Mouse (Mus musculus) lung, postnatal 36 days (tissue): Measurements from ENCODE around the gene Pced1b.
"Not testable (repeated sequence)": the region's sequence is repeated elsewhere in the genome, so short reads cannot be mapped to it uniquely, and the experiment has no call there.

Experiments used
- DNase-seq: peaks from one replicate; pipeline ENCODE4 v3.0.0; 2022; ENCODE audit warnings: mixed read lengths

Gene Pced1b

DNA sequence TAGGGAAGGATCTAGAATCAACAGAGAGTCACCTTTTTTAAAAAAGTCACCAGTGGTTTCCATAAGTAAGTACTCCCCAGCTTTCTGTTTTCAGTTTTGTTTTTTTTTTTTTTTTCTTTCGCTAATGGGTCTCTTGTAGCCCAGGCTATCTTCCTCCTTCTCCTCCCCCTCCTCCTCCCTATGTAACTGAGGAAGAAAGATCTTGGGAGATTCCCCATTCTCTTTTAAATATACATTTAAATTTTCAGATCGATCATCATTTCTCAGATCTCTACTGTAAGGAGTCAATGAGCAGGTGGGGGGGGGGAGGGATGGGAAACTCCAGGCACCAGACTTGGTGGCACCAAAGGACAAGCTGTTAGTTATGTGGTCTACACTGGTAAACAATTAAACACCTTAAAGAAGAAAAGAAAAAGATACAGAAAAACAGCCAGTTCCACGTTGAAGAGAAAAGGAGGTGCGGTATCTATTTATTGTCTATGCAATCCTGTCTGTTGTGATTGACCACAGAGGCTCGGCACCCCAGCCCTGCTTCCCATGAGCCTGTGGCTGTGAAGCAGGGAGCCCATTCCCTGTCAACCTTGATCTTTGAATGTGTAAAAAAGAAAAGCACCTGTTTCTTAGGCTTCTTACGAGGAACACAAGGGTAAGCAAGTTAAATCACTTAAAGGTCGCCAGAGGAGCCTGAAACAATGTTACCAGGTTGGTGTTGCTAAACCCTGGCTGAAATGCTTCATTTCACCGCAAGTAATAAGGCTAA is 127.4 kb downstream of the Pced1b start:
- no peak for DNase-seq

DNA sequence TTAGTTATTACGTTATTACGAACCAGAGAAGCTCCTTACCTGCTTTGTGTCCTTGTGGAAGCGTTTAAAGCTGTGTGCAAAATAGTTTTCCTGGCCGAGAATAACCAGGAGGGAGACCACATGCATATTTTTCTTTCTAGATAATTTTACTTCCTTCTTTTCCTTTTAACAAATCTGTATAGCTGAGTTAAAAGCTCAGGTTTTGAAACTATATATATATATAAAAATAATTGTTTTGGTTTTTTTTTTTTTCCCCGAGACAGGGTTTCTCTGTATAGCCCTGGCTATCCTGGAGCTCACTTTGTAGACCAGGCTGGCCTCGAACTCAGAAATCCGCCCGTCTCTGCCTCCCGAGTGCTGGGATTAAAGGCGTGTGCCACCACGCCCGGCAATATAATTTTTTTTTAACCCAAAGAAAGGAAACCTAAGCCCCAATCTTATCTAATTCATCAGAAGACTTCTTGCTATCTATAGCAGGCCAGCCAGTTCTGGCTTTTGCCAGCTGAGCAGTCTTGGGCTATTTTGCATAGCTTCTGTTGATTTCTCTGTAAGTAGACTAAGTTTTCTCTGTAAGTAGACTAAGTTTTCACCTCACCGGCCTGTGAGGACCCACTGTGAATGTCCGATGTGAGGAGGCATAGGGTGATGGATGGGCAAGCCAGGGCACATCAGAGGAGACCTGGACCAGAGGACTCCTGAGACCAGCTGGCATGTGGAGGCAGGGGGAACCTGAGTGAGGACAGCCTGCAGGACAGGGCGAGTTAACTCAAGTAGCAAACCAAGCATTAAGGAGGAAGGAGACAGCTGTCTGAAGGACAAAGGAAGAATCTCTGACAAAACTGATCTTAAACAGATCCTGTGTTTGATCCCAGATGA is 128.2 kb downstream of the Pced1b start:
- no peak for DNase-seq

DNA sequence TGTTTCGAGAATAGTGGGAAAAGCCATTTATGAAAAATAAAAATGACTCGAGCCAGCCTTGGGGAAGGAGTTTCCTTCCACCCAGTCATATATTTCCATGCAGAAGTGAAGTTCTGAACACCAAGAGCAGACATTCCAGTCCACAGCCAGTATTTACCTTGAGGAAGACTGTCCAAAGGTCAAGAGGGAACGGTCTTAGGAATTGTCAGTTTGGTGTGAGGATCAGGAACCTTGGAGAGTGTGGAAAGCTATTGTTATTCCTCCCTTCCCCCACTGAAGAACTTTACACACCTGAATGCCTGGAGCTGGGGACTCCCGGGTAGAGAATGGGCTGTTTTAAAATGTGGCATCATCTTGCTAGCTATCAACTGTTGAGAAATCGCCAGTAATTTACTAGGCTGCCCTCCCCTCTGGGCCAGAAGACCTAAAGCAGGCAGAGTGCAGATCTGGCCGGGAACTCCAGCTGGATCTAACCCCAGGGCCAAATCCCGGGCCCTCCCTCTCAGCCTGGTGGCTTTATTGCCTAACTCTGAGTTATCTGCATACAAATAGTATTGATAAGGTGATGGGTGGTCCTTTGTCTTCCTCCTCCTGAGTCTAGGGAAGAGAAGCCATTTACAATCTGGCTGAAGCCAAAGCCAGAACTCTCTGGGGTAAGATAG is 129.3 kb downstream of the Pced1b start:
- no peak for DNase-seq

DNA sequence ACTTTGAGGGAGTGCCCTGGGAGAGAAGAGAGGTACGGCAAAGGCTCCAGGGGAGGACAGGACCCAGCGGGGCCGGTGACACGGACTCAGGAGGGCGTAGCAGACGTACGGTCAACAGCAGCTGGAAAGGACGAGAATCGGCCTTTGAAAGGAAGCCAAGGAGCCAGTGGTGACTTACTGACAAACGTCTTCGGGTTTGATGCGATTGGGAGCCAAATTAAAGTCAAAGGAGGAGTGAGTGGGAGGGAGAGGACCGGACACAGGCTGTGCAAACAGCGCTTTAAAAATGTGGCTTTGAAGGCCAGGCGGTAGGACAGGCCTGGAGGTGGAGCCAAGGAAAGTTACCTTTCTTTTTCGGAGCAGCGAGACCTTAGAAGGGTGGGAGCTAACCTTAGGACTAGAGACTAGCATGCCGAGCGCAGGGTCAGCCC is 129.9 kb downstream of the Pced1b start:
- DNase-seq: no peak

DNA sequence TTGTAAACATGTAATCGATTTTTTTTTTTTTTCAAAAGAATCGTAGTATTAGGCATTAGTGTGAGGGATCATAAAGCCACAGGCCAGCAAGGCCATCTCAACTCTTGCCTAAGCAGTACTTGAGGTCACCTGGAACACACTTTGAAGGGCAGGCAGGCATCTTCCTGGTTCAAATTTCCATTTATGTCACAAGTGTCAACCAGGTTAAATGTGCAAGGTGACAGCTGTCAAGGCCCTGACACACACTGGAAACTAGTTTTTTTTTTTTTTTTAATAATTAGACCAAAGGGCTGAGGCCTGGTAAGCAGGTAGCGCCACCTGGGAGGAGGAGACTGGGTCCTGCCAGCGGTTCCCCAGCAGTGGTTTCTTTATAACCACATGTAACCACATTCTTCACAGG is 131.2 kb downstream of the Pced1b start:
- no peak for DNase-seq

DNA sequence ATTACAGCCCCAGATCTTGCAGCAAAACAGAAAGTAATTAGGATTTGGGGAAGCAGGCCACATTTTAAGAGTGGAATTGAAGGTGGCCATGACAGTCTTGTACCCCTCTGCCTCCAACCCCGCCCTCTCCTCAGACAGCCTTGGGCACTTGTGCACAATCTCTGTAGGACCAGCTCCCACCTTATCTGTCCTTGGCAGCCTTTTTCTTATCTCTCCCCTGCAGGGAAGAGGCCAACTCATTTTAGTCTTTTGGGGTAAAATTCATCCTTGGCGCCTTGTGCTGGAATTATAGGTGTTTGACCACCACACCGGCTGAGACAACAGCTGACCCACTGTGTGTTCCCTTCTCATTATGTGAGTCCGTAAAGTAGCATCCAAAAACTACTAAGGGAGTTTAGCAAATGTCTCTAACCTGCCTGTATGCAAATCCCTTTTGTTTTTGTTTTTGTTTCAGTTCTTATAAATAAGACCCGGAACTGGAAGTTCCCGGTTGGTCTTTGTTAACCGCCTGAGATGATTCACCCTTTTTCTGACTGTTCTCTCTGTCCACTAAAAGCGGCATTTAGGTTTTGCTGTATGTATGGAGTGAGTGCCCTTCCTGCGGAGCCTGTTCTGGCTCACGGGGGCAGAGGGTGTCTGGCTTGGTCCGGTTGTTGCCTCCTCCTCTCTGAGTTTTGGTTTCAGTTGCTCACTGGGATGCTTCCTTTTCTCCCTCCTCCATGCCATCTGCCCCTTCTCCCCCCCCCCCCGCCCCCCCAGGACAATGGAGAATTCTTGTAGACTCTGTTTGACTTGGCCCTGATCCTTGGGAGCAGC is 132.8 kb downstream of the Pced1b start:
- DNase-seq: peak; percentile 23

DNA sequence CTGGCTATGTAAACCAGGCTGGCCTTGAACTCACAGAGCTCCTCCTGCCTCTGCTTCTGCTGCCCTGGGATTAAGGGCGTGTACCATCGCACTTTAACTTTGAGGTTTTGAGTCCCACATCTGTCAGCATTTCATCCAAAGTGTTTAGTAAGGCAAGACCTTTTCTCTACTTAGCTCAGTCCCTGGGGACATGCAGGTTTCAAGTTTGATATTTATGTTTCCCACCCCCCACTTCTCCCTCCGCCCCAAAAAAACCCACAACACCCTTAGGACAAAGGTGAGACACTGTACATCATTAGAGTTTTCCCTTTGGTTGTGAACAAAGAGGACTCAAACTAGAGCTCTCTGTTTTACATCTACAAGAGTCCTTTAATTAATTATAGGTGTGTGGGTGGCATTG is 135.7 kb downstream of the Pced1b start:
- DNase-seq: no peak

DNA sequence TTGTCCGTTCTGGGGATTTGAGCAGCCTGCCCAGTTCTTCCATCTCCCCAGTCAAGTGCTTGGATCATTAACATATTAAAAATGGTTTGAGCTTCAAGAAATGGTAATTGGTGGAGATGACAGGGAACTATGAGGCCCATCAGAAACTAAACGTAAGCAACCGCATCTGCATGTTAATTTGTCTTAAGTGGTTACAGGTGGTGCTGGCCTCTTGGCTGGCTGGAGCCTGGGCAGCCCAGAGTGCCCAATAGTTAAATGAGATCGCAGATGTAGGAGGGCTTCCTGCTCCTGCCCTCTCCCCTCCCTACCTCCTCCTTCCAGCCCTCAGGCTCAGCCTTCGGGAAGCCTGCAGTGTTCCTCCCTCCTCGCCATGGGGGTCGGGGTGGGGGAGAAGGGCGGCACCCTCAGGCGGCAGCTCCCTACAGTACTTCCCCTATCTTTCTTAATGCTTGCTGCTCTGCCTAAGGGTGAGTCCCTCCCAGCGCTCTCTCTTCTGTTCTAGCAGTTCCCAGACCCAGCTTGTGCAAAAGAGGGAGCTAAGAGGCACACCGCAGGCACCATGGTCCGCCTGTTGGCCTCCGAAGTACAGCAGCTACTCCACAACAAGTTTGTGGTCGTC is 136.7 kb downstream of the Pced1b start:
- no peak for DNase-seq

DNA sequence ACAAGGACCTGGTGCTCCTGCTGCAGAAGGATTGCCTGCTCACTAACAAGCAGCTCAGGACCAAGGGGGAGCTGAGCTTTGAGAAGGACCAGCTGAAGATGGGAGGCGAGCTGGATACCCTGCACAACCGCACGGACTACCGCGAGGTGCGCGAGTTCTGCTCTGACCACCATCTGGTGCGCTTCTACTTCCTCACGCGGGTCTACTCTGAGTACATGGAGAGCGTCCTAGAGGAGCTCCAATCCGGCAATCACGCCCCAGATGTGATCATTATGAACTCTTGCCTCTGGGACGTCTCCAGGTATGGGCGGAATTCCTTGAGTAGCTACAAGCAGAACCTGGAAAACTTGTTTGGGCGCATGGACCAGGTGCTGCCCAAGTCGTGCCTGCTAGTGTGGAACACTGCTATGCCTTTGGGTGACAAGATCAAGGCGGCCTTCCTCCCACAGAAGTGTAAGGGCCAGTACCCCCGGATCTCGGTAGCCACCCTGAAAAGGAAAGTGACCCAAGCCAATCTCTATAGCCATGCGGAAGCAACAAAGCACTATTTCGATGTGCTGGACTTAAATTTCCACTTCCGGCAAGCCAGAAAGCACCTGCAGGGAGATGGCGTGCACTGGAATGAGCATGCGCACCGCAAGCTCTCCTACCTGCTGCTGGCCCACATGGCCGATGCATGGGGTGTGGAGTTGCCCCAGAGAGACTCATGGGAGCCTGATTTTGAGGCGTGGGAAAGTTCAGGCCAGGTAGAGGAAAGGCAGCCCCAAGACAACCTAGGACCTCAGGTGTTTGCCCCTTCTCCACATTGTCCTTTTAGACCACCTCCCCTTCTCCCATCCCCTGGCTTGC is 137.5 kb downstream of the Pced1b start:
- peak; percentile 23 for DNase-seq

DNA sequence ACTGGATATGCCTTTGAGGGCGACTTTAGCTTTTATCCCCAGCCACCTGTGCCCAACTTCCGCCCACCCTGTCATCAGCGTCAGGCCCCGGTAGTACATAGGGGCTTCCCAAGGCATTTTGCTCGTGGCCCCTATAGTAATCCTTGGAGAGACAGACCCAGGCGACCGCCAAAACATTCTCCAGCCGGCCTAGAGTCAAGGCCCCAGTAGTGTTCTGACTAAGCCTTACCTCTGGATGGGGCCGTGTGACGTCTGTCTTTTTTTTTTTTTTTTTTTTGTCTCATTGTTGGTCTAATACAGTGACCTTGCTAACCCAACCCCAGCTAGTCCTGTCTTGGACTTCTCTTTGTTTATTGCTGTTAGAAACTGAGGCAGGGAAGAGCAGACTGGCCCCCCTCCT is 138.3 kb downstream of the Pced1b start:
- DNase-seq: not testable (repeated sequence)

DNA sequence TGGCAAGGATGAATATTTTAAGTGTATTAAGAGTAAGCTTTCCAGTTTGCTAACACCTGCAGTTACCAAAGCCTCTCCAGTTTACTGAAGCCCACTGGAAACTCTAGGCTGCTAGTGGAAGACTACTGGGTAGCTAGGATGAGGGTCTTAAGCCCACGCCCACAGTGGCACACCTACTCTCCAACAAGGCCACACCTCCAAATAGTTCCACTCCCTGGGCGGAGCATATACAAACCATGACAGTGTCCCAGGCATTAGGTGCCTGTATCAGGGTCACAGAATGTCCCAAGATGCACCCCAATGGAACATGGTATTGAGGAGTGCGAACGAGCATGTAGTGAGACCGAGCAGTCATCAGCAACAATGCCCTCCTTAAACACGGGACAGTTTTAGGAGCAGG is 140.9 kb downstream of the Pced1b start:
- DNase-seq: no peak

DNA sequence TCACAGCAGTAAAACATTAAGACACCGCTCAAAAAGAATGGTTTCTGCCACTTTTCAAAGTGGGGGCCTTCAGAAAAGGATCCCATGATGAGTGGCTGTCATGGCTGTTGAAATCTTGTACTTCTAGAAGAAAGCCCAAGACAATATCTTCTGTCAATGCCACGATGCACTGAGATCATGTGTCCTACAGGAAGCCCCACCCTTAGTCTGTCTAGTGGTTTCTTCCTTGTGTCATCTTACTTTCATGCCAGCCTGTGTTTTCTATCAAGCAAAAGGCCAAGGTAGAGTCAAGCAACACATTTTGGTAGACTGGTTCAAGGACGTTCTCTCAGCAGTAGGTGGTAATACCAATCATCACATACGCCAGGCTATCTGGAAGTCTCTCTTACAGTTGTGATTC is 142.7 kb downstream of the Pced1b start:
- no peak for DNase-seq

DNA sequence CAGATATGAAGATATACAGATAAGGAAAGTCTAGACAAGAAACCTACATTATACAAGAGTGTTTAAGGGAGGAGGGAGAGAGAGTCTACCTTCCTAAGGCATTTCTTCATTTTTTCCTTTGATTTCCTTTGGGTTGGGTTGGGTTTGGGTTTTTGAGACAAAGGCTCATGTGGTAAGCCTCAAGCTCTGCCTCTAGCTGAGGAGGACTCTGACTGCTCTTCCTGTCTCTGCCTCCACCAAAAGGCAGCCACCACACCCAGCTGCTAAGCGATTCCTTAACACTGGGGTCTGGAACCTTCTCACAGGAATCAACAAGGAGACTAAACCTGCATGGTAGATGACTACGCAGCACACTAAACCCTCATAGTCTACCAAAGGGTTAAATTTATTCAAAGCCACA is 143.9 kb downstream of the Pced1b start:
- DNase-seq: no peak

DNA sequence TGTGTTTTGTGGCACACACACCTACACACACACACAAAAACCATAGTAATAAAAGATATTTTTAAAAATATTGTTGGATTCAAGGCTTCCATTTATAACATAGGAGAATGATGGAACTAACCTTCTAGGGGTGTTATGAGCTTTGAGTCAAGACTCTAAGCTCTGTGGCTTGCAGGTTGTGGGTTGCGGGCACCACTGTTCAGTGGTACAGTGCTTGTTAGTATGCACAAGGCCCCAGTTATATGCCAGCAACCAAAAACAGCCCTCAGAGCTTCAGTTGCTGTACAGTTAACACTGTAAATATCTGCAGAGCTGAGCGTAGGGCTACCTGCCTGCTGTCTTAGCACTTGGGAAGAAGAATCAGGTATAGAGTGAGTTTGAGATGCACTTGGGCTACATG is 144.5 kb downstream of the Pced1b start:
- no peak for DNase-seq

DNA sequence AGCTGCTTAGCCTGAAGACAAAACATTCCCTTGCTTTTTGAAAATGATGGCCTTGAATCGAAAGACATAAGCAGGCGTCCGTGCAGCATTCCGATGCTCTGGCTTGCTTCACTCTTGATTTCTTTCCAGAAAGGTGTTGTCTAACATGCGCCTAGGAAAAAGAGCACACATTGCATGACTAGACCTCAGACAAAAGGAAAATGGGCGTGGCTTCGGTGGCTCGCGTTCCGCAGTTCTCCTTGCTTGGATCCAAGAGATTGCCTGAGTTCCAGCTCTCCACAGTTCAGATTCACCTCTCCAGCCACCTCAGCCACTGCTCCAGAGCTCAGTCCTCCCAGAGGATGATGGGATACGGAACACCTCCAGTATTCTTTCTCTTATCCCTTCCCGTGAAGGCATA is 147.7 kb downstream of the Pced1b start:
- DNase-seq: no peak

DNA sequence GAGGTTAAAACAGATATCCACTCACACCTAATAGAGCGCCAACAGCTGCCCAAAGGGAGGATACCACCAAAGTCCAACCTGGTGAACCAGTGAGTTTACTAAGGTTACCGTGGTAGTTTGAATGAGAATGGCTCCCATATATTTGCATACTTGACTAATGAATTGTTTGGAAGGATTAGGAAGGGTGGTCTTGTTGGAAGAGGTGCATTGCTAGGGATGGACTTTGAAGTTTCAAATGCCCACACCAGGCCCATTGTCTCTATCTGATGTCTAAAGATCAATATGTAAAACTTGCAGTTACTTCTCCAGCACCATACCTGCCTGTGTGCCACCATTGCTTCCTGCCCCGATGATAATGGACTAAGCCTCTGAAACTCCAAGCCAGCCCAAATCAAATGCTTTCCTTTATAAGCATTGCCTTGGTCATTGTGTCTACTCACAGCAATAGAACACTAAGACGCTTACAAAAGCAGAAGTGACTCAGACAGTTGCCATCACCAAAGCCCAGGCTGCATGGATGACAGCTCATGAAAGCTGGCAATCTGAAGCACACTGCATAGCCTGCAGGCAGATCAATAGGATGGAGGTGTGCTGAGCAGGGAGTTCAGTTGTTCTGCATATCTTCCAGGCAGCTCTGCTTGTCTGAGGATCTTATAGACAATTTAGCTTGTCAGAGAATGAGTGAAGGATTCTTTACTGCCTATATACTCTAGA is 149.8 kb downstream of the Pced1b start:
- DNase-seq: no peak

DNA sequence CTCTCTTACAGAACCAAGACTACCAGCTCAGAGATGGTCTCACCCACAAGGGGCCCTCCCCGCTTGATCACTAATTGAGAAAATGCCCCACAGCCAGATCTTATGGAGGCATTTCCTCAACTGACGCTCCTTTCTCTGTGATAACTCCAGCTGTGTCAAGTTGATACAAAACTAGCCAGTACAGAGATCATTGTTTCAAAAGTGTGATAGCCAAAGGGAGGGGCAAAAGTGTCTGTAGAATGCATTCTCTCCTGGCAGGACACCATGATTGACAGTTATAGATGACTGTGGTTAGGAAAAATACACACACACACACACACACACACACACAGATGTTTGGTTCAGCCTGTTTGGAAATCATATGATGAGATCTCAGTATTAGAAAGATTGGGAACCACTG is 150.9 kb downstream of the Pced1b start:
- DNase-seq: no peak

DNA sequence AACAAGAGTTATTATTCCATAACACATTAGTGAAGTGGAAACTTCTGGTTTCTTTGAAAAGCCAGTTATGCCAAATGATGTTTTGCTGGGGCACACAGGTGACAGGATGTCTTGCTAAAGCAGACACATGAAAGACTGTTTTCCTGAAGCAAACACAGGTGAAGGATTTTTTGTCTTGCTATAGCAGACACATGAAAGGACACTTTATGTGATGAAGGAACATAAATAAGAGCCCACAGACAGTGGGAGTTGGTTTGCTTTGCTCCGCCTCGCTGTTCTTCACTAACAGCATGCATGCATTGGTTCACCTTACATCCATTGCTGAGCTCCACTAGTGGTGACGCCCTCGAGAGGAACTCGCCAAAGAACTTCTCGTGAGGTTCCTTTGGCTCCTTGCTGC is 154.0 kb downstream of the Pced1b start:
- no peak for DNase-seq

DNA sequence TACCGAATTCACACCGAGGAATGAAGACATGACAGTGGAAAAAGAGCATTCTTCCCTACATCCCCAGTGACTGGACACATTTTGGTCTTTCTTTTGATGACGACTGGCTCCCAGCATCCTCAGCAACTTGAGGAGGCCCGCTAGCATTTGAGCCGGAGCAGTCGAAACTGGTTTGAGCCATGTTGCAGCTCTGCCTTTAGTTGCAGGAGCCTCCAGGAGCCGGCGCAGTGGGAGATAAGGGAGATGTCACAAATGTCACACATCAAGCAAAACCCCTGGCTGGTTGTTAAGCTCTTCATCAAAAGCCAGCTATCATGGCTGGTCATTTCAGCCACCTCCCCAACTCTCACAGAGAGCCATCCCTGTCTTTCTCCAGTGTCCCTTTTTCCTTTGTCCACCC is 157.6 kb downstream of the Pced1b start:
- no peak for DNase-seq

DNA sequence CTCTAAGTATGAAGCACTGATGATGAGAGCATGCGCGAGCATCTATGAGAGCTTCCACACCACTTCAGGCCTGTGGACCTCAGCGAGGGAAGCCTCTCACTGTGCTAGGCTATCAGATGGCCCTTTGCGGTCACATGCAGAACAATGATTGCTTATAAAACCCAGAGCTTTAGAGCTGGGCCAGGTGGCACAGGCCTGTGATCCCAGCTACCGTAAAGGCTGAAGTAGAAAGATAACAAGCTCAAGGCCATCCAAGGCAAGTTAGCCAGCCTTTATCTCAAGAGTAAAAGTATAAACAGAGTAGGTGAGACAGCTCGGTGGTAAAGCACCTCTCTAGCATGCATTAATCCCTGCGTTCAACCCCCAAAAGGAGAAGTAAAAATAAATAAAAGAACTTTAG is 158.1 kb downstream of the Pced1b start:
- no peak for DNase-seq

DNA sequence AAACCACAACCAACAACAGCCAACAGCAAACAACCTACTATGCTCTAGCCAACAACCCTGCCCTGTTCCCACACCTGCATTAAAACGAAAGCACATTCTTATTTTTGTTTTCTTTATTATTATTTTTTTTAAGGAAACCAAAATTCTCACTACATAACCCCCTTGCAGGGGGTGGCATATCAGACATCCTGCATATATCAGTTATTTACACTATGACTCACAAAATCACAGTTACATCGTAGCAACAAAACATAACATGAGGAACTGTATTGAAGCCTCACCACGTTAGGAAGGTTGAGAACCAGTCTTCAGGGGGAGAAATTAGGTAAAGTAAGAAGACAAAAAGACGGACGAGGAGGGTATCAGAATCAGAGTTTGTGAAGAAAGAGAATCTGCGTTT is 159.2 kb downstream of the Pced1b start:
- no peak for DNase-seq
